Mouse (Mus musculus) right cerebral cortex, postnatal 10 days (tissue): ENCODE measurements around the gene Rpgrip1.

Source experiments
- DNase-seq, 2 experiments: peaks; one replicate each; pipeline ENCODE4 v3.0.0; 2021; ENCODE audit warnings: low spot score in 2 of 2

Gene Rpgrip1

GRCm38 (mm10) chr14:52197156-52197878 lies 86.8 kb downstream of the Rpgrip1 start, which contains the start of gene Supt16:
Gene Supt16 (minus strand): TSS chr14:52197416.
- peak; percentile 88 to 89 for DNase-seq

- no peak for DNase-seq
Measured at GRCm38 (mm10) chr14:52198141-52198540, 87.6 kb downstream of the Rpgrip1 start.

GRCm38 (mm10) chr14:52199412-52199811 lies 88.9 kb downstream of the Rpgrip1 start:
- DNase-seq = no peak
